Mouse (Mus musculus) liver, embryonic 15.5 days (tissue): ENCODE measurements around the gene Crocc. TPM values are rescaled to one million over a fixed set of nuclear protein-coding genes. Genes with fewer than 3 reads are reported as not detected.

ENCODE experiments used
- ATAC-seq: fragments of 200-750 bp; cut with Nextera tagmentation; 2 replicates; pipeline ENCODE4 v1.8.0; 2017; ENCODE audit warnings: moderate number of reproducible peaks, mild to moderate bottlenecking, moderate library complexity; ENCODE audit not compliant: insufficient read depth
- H3K27ac ChIP-seq: fragments of 300-500 bp; sonication (generic); replicated peaks from 2 replicates; pipeline ENCODE4 v1.5.1; 2015; ENCODE audit warnings: mild to moderate bottlenecking, inconsistent platforms
- H3K27me3 ChIP-seq: fragments of 300-500 bp; sonication (generic); 2 replicates; pipeline ENCODE4 v1.6.1; 2015; ENCODE audit warnings: mild to moderate bottlenecking, inconsistent platforms
- H3K36me3 ChIP-seq: fragments of 300-500 bp; sonication (generic); replicated peaks from 2 replicates; pipeline ENCODE4 v1.6.1; 2015; ENCODE audit warnings: moderate library complexity, mild to moderate bottlenecking, inconsistent platforms
- H3K4me1 ChIP-seq: fragments of 300-500 bp; sonication (generic); replicated peaks from 2 replicates; pipeline ENCODE4 v1.6.1; 2015; ENCODE audit warnings: inconsistent platforms
- H3K4me2 ChIP-seq: fragments of 300-500 bp; sonication (generic); 2 replicates; pipeline ENCODE4 v1.6.1; 2015; ENCODE audit warnings: moderate library complexity, mild to moderate bottlenecking, inconsistent platforms
- H3K4me3 ChIP-seq: fragments of 300-500 bp; sonication (generic); replicated peaks from 2 replicates; pipeline ENCODE4 v1.5.1; 2015; ENCODE audit warnings: mild to moderate bottlenecking, inconsistent platforms
- H3K9ac ChIP-seq: fragments of 300-500 bp; sonication (generic); 2 replicates; pipeline ENCODE4 v1.6.1; 2015; ENCODE audit warnings: moderate library complexity, mild to moderate bottlenecking, inconsistent platforms
- H3K9me3 ChIP-seq: fragments of 300-500 bp; sonication (generic); replicated peaks from 2 replicates; pipeline ENCODE4 v1.6.1; 2016; ENCODE audit warnings: inconsistent platforms
- WGBS: fragments of 180-500 bp; shearing (Covaris S2); methylation state at CpG from one replicate; pipeline ENCODE4 v1.1.7; 2015; ENCODE audit warnings: mixed read lengths; ENCODE audit not compliant: insufficient replicate concordance; 5-methylcytosine and 5-hydroxymethylcytosine counted together
- polyA plus RNA-seq: library from polyadenylated mRNA; unstranded; fragments of >200 nt; fragmentation: Nextera tagmentation; extraction: Ambion mirVana; gene quantifications from 2 replicates; pipeline ENCODE4 v1.2.1, GENCODE M21; 2015

Gene Crocc
- polyA plus RNA-seq, 1 experiment from 2014 or later, result 0.77 TPM

- no peak overlapping the region for H3K4me2 ChIP-seq
- no peak for ATAC-seq
- no peak overlapping the region for H3K4me3 ChIP-seq
- 82% methylated on average over 17 of the region's 17 CpGs for WGBS
- no peaks in the 10 kb centered on the region for H3K9me3 ChIP-seq
- no peaks in the 10 kb centered on the region for H3K27me3 ChIP-seq
- H3K36me3 ChIP-seq, result no peaks in the 10 kb centered on the region
- H3K9ac ChIP-seq, result no peak overlapping the region
- H3K4me1 ChIP-seq, result no peaks in the 10 kb centered on the region; the same call in 1 of the 2 replicates
- no peak overlapping the region for H3K27ac ChIP-seq
Measured at GRCm38 (mm10) chr4:141020220-141020619, 40.1 kb downstream of the Crocc start.

- ATAC-seq, result no peak
- Histone ChIP-seq H3K9me3 (no peaks in the 10 kb centered on the region), H3K27ac (no peak overlapping the region), H3K27me3 (peaks cover 5% of the 10 kb centered on the region; the same call in 1 of the 2 replicates), H3K4me3 (no peak overlapping the region), H3K4me2 (no peak overlapping the region), H3K36me3 (no peaks in the 10 kb centered on the region), H3K9ac (no peak overlapping the region), H3K4me1 (no peaks in the 10 kb centered on the region; the same call in 1 of the 2 replicates)
- 82% methylated on average over 29 of the region's 29 CpGs for WGBS
Measured at GRCm38 (mm10) chr4:141017657-141018436, 42.5 kb downstream of the Crocc start.

- Histone ChIP-seq H3K4me3 (no peak overlapping the region), H3K9me3 (no peaks in the 10 kb centered on the region), H3K4me2 (no peak overlapping the region), H3K4me1 (no peaks in the 10 kb centered on the region; the same call in 1 of the 2 replicates), H3K36me3 (no peaks in the 10 kb centered on the region), H3K27ac (no peak overlapping the region), H3K9ac (no peak overlapping the region), H3K27me3 (peaks cover 21% of the 10 kb centered on the region)
- ATAC-seq, result no peak
- WGBS, result 59% methylated on average over 9 of the region's 9 CpGs
Measured at GRCm38 (mm10) chr4:141016311-141016710, 44.0 kb downstream of the Crocc start.

- H3K27me3 ChIP-seq, result peaks cover 30% of the 10 kb centered on the region
- ATAC-seq, result no peak
- H3K4me2 ChIP-seq, result no peak overlapping the region
- peaks cover 4% of the 10 kb centered on the region for H3K4me1 ChIP-seq
- no peak overlapping the region for H3K4me3 ChIP-seq
- H3K9me3 ChIP-seq, result no peaks in the 10 kb centered on the region
- WGBS, result 53% methylated on average over 7 of the region's 7 CpGs
- no peaks in the 10 kb centered on the region for H3K36me3 ChIP-seq
- H3K9ac ChIP-seq, result no peak overlapping the region
- H3K27ac ChIP-seq, result no peak overlapping the region
Measured at GRCm38 (mm10) chr4:141015356-141015755, 45.0 kb downstream of the Crocc start.

GRCm38 (mm10) chr4:141014856-141015255 lies 45.5 kb downstream of the Crocc start:
- no peak overlapping the region for H3K4me3 ChIP-seq
- ATAC-seq, result no peak
- no peaks in the 10 kb centered on the region for H3K36me3 ChIP-seq
- no peak overlapping the region for H3K9ac ChIP-seq
- H3K4me1 ChIP-seq, result peaks cover 6% of the 10 kb centered on the region
- no peak overlapping the region for H3K4me2 ChIP-seq
- no peaks in the 10 kb centered on the region for H3K9me3 ChIP-seq
- H3K27ac ChIP-seq, result no peak overlapping the region
- H3K27me3 ChIP-seq, result peaks cover 35% of the 10 kb centered on the region
- 75% methylated on average over 11 of the region's 11 CpGs for WGBS

GRCm38 (mm10) chr4:141014114-141014513 lies 46.2 kb downstream of the Crocc start:
- 58% methylated on average over 8 of the region's 8 CpGs for WGBS
- ATAC-seq, result no peak
- H3K4me3 ChIP-seq, result no peak overlapping the region
- H3K36me3 ChIP-seq, result no peaks in the 10 kb centered on the region
- no peak overlapping the region for H3K9ac ChIP-seq
- peaks cover 40% of the 10 kb centered on the region for H3K27me3 ChIP-seq
- no peak overlapping the region for H3K27ac ChIP-seq
- H3K4me2 ChIP-seq, result no peak overlapping the region
- peaks cover 6% of the 10 kb centered on the region for H3K4me1 ChIP-seq
- no peaks in the 10 kb centered on the region for H3K9me3 ChIP-seq

GRCm38 (mm10) chr4:141012558-141012957 lies 47.8 kb downstream of the Crocc start:
- H3K4me3 ChIP-seq, result no peak overlapping the region
- H3K9ac ChIP-seq, result no peak overlapping the region

GRCm38 (mm10) chr4:141011556-141012328 lies 48.6 kb downstream of the Crocc start:
- H3K9me3 ChIP-seq, result no peaks in the 10 kb centered on the region
- H3K27ac ChIP-seq, result no peak overlapping the region
- H3K4me3 ChIP-seq, result no peak overlapping the region
- no peak for ATAC-seq
- peaks cover 40% of the 10 kb centered on the region for H3K27me3 ChIP-seq
- H3K4me1 ChIP-seq, result peaks cover 19% of the 10 kb centered on the region
- no peak overlapping the region for H3K4me2 ChIP-seq
- peaks cover 5% of the 10 kb centered on the region for H3K36me3 ChIP-seq
- H3K9ac ChIP-seq, result no peak overlapping the region
- WGBS, result 63% methylated on average over 14 of the region's 14 CpGs

More at GRCm38 (mm10) chr4:141012558-141012957, 47.8 kb downstream of the Crocc start:
- H3K27ac ChIP-seq, result no peak overlapping the region
- WGBS, result 69% methylated on average over 10 of the region's 10 CpGs
- peaks cover 19% of the 10 kb centered on the region for H3K4me1 ChIP-seq
- peaks cover 40% of the 10 kb centered on the region for H3K27me3 ChIP-seq
- no peak overlapping the region for H3K4me2 ChIP-seq
- no peaks in the 10 kb centered on the region for H3K9me3 ChIP-seq
- no peak for ATAC-seq
- H3K36me3 ChIP-seq, result no peaks in the 10 kb centered on the region

- H3K4me1 ChIP-seq, result peaks cover 19% of the 10 kb centered on the region
- peak overlapping the region; percentile 36 for H3K4me3 ChIP-seq
- no peak for ATAC-seq
- no peak overlapping the region for H3K27ac ChIP-seq
- peaks cover 13% of the 10 kb centered on the region for H3K36me3 ChIP-seq
- peaks cover 40% of the 10 kb centered on the region for H3K27me3 ChIP-seq
- 9% methylated on average over 17 of the region's 17 CpGs for WGBS
- H3K9me3 ChIP-seq, result no peaks in the 10 kb centered on the region
- H3K4me2 ChIP-seq, result peak overlapping the region; percentile 59
- no peak overlapping the region for H3K9ac ChIP-seq
Measured at GRCm38 (mm10) chr4:141010941-141011429, 49.4 kb downstream of the Crocc start.

- ATAC-seq, result no peak
- H3K27ac ChIP-seq, result no peak overlapping the region
- H3K9me3 ChIP-seq, result no peaks in the 10 kb centered on the region
- peak overlapping the region; percentile 36 for H3K4me3 ChIP-seq
- 0 out of 2 replicates have a peak overlapping the region, but pooled peaks have one; percentile 6 for H3K9ac ChIP-seq
- peaks cover 19% of the 10 kb centered on the region for H3K4me1 ChIP-seq
- 2% methylated on average over 26 of the region's 26 CpGs for WGBS
- H3K36me3 ChIP-seq, result peaks cover 17% of the 10 kb centered on the region
- H3K4me2 ChIP-seq, result peak overlapping the region; percentile 59
- peaks cover 40% of the 10 kb centered on the region for H3K27me3 ChIP-seq
Measured at GRCm38 (mm10) chr4:141010526-141010925, 49.8 kb downstream of the Crocc start.

GRCm38 (mm10) chr4:141010118-141010517 lies 50.2 kb downstream of the Crocc start, which contains the start of gene Mfap2:
Gene Mfap2 (plus strand): TSS chr4:141010418.
- ATAC-seq, result no peak
- H3K27ac ChIP-seq, result no peak within 1 kb of the TSS
- H3K9ac ChIP-seq, result 0 out of 2 replicates have a peak within 1 kb of the TSS, but pooled peaks have one; percentile 6
- H3K4me1 ChIP-seq, result peaks cover 19% of the 10 kb centered on the region
- H3K36me3 ChIP-seq, result peaks cover 20% of the 10 kb centered on the region
- 18% methylated on average over 7 of the region's 7 CpGs for WGBS
- H3K9me3 ChIP-seq, result no peaks in the 10 kb centered on the region
- peaks cover 40% of the 10 kb centered on the region for H3K27me3 ChIP-seq
- H3K4me2 ChIP-seq, result peak within 1 kb of the TSS; percentile 59
- peak within 1 kb of the TSS; percentile 36 for H3K4me3 ChIP-seq
